Mouse (Mus musculus) cerebellum, adult 2 months (tissue): ENCODE results near the gene Heg1.

Experiments
- CTCF ChIP-seq: fragments of 200-500 bp; IDR thresholded peaks from 2 replicates; pipeline ENCODE4 v1.5.1; 2011; ENCODE audit warnings: low read depth, mild to moderate bottlenecking, control low read depth, low read length, moderate library complexity, borderline replicate concordance; ENCODE audit not compliant: insufficient read depth
- POLR2A ChIP-seq: fragments of 200-500 bp; IDR thresholded peaks from 2 replicates; pipeline ENCODE4 v1.6.1; 2011; ENCODE audit warnings: low read length, control low read depth, borderline replicate concordance; ENCODE audit not compliant: insufficient read depth

- TF ChIP-seq POLR2A (no peak), CTCF (no peak)
Observed at GRCm38 (mm10) chr16:33696811-33697575, 12.8 kb downstream of the Heg1 start.
